Mouse (Mus musculus) natural killer cell, adult 2 months (primary cell): ENCODE measurements around the gene Abhd17b.
"Not testable (repeated sequence)": the region's sequence is repeated elsewhere in the genome, so short reads cannot be mapped to it uniquely, and the experiment has no call there.

Source experiments
- DNase-seq, 2 experiments: peaks; one replicate each; pipeline ENCODE4 v3.0.0; 2022; ENCODE audit warnings: low spot score in 2 of 2

Abhd17b gene

DNA sequence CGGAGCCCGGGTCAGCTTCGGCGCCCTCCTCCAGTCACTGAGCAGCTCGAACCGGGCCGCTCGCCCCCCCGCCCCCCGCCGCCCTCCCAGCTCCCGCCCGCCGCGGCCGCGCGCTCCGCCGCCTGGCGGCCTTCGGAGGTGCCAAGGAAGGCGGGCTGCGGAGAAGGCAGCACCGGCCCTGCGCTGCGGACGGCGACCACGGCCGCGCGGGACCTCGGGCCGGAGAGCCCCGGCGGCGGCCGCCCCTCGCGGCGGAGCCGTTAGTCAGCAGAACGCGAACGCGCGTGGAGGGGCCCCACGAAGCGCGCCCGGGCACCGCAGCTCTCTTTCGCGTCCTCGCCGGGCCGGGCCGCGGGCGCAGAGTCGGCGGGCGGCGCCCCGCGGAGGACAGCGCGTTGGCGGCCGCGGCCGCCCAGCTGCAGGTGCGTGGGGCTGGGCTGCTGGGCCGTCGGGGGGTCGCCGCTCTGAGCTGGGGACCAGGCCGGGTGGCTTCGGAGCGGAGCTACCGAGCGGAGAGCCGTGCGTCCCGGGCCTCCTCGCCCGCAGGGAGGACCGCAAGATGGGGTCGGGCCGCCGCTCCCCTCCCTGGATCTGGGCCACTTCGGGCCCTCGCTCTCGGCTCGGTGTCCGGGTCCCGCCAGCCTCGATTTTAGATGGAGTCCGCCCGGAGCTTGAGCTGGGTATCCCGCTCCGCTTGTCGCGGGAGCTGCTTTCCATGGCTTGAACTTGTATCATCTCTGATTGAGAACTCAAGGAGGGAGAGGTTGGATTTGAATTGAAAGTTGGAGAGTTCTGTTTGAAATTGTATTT, at the start of gene Abhd17b:
Gene Abhd17b, plus strand, starts transcription at position 14 of the 810 bp plus-strand sequence.
- DNase-seq, result peak; percentile 12 to 26

DNA sequence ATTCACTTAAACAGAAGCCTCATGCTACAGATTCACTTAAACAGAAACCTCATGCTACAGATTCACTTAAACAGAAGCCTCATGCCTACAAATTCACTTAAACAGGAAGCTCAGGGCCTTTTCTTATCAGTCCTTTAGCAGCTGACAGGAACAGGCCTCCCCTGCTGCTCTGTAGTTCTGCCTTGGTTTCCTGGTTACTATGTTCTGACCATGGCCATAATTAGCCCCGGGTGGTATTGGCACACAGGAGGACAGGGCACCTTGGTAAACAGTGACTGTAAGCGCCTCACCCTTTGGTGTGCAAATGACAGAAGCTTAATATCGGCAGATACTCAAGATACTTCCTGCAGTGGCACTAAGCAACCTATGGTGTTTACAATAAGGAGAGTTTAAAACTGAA, 49.1 kb upstream of the Abhd17b start:
- DNase-seq, result peak; percentile 7 to 14

DNA sequence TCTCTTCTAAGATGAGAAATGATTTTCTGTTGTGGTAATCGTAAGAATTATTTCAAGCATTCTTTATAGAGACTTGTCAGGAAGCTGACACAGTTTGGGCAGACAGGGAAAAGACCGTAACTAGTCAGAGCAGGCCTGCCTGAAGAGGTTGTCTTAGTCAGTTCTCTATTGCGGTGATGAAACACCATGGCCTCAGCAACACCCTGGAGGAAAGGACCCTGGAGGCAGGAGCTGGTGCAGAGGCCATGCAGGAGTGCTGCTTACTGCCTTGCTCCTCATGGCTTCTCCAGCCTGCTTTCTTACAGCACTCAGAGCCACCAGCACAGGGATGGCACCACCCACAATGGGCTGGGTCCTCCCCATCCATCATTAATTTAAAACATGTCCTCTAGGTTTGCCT, 47.7 kb upstream of the Abhd17b start:
- no peak for DNase-seq

DNA sequence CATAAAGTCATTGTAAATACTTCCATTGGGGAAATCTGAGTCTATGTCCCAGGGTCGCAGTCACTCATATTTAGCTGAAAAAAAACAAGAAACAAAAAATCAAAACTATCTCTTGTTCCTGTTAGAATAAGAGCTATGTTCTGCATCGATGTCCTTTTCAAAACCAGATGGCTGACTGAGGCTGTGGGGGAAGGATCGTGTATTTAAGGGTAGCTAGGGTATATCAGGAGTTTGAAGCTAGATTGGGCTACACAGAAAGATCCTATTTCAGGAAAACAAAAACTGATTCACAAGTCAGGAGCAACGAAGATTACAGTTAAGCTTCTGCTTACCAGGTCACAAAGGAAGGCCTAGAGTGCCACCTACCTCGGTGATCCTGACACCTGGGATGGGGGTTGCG, 42.7 kb upstream of the Abhd17b start:
- DNase-seq, result no peak

DNA sequence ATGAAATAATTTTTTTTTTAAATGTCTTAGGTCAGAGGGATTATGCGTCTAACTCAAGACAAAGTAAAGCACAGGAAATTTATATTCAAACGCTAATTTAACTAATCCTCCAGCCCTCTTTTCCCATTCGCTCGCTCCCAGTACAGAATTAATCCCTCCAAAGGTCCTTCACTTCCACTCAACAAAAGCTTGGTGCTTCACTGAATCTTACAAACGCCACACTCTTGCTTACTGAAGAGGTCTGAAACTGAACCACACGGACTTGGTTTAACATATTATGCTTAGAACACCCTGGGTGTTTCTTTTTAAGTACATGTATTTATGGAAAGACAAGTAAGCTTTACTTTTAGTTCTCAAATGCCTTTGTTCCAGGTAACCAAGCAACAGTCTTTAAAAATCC, 41.7 kb upstream of the Abhd17b start:
- DNase-seq, result no peak

DNA sequence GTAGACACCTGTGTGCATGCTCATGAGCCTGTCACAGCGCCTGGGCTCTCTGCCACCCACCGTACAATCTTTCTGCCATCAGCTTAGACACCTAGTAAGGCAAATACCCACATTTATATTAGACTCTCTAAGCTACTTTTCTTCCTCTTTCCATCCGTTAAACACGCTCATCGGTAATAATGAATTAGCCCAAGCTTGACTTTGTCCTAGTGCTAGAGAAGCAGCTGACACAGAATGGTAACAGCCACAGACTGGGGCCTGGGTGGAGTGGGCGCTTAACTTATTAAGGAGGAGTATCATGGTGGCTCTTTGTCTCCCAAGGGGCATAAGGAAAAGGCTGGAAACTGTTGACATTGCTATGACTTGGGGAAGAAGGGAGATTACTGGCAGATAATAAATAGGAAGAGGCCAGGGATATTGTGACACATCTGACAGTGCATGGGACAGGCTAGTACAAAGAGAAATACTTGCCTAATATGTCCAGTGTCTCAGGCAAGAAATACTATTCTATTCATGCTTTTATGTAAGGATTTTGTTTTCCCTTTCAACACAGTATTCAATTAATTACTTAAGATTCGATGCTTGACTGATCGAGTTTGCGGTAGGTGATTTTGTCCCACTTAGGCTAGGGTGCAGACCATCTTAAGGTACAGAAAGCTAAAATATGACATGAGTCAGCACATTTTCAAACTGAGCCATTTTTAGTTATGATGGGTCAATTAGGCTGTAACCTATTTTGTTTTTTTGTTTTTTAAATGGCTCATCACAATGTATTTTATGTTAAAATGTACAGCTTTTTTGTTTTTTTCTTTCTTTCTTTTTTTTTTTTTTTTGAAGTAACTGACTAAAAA, 41.0 kb upstream of the Abhd17b start:
- no peak for DNase-seq

DNA sequence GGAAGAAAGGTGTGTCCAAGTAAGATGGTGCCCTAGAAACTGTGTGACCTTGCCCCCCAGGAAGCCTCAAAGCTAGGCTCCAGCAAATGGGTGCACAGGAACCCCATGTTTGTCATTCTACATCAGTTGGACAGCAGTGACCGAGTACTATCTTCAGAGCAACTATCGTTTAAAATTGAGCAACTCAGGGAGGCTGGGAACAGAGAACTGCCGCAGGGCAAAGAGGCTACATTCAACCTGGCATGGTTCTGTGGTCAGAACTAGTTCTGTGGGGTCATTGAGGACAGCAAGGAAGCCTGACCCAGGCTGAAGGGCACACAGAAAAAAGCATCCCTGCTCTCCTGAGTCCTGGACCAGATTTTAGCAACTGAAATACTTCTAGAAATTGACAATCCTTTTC, 37.2 kb upstream of the Abhd17b start:
- no peak for DNase-seq

DNA sequence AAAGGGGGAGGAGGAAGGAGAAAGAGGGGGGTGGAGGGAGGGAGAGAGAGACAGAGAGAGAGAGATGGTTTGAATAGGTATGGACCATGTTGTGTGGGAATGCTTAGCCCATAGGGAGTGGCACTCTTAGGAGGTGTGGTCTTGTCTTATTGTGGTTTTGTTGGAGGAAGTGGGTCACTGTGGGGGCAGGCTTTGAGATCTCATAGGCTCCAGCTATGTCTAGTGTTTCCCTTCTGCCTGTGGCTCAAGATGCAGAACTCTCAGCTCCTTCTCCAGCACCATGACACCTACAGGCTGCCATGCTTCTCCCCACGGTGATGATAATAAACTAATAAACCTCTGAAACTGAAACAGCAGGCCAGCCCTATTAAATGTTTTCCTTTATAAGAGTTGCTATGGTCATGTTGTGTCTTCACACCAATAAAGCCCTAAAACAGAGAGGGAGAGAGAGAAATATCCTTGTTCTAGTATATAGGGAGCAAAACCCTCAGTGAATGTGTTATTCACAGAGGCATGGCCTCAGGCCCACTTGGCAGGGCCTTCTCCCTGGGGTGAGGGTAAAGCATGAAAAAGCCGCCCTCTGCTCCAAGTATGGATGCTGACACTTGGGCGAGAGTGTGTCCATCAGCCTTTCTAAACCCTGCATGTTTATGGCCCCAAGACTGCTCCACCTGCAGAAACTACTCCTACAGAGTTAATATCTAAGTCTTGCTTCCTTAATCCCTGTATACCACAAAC, 29.4 kb upstream of the Abhd17b start:
- DNase-seq, result peak in 1 of 2 experiments; percentile 26

DNA sequence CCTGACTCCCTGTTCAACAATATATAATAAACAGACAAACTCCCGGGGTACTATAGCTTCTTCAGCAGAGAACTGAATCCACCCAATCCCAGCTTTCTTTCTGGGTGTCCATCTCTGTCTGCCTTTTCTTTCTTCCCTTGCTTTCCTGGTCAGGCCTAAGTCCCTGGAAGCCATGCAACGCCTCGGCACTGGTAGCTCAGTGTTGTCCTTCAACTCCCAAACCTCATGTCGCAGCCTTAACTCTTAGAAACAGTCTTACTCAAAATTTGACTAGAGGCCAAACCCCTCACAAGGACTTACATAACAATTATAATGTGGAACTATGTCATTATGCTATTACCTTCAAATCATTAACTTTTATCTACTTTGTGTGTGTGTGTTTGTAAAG, 28.8 kb upstream of the Abhd17b start:
- DNase-seq, result no peak

DNA sequence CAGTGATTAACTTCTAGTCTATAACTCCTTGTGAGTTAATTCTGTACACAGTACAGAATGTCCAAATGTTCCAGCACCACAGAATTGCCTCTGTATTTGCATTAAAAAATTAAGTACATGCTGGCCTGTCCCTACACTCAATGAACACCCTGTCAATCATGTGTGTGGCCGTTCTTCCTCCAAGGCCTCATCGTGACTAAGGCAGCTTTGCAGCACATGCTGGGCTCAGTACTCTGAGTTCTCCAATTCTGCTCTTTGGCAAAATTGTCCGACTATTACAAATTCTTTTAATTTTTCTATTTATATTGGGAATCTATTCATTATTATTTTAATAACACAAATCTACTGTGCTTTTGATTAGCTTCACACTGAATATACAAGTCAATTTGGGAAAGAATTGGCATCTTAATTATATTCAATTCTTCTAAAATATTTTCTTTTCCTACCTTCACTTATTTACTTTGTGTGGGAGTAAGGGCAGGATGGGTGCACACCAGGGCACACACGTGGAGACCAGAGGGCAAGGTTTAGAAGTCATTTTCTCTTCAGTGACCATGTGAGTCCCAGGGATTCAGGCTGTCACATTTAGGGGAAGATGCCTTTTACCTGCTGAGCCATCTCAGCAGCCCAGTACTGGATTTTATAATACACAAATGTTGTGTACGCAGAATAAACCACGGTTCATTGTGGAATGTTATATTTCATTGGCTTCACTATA, 26.6 kb upstream of the Abhd17b start:
- no peak for DNase-seq

DNA sequence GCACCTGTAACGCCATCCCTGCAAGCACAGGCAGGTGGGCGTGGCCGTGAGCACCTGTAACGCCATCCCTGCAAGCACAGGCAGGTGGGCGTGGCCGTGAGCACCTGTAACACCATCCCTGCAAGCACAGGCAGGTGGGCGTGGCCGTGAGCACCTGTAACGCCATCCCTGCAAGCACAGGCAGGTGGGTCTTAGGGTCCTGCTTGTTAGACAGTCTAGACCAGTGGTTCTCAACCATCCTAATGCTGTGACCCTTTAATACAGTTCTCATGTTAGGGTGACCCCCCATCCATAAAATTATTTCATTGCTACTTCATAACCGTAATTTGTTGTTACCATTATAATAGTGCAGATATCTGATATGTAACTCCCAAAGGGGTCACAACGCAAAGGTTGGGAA, 24.5 kb upstream of the Abhd17b start:
- not testable (repeated sequence) for DNase-seq

DNA sequence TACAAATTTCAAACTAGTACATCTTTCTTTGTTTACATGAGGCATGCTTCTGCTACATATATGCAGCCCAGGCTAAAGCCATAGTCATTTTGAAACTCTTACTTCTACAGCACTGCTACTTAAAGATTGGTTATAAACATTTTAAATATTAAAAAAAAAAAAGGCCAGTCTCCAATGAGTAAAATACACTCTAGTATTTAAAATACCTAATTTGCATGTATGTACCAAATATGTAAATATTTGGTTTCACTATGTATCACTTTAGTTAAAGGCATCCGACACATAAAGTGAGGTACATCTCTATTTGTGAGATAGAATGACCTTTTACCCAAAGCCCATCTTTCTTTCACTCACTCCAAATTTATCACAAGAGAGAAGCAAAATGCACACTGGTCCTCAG, 24.0 kb upstream of the Abhd17b start:
- DNase-seq, result no peak

DNA sequence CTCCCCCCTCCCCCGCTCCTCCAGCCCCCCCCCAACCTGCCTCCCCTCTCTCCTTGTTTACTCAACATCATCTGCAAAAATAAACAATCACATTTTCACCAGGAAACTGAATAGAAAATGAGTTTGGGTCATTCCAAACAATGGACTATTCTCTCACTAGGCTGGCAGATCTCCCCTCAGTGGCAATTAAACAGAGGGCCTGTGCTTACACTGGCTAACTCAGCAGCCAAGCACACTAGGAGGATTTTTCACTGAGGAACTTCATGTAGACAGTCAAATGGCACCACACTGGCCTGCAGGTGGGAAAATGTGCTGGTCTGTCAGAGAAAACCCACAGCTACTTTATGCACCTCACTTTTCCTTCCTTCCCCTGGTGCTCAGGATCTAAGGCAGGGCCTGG, 23.5 kb upstream of the Abhd17b start:
- no peak for DNase-seq

DNA sequence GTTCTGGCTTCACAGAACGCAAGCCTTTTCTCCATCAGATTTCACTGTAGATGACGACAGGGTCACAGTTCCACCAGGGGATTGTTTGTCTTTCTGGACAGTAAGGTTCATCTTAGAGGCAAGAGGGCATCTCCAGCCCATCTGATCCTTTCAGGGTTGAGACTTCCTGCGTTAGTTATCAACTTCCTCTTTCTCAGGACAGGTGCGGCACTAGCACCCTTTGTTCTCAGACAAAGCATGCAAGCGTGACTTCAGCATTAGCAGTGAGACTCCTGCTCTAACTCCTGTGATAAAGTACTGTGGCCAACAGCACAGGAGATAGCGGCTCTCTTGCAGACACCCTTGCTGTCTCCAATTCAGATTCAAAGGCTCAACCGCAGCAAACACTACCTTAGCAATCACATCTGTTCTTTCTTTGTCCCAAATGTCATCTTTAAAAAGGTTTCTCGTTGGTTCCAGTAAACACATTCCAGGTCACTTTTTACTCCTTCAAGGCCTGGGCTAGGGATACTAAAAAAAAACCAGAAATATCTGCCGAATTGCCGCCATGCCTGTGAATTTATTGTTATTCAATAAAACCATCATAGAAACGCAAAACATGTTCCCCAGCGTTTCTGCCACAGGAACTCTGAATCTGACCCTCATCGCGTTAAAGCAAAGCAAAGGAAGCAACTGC, 22.2 kb upstream of the Abhd17b start:
- DNase-seq, result peak; percentile 45 to 73

DNA sequence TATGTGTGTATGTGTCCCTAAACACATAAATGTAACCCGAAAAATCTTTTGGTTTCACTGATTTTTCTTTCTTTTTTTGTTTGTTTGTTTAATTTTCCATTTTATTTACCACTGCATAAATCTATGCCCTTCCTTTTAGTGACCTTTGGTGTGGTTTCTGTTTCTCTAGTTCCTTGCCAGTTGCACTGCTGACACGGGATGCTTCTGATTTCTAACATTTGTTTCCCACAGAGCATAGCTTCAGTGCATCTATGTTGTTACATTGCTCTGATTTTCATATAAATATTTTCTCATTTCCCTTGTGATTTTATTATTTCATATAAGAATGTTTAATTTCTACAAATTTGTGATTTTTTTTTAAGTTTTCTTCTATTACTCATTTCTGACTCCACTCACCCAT, 17.6 kb upstream of the Abhd17b start:
- no peak for DNase-seq

DNA sequence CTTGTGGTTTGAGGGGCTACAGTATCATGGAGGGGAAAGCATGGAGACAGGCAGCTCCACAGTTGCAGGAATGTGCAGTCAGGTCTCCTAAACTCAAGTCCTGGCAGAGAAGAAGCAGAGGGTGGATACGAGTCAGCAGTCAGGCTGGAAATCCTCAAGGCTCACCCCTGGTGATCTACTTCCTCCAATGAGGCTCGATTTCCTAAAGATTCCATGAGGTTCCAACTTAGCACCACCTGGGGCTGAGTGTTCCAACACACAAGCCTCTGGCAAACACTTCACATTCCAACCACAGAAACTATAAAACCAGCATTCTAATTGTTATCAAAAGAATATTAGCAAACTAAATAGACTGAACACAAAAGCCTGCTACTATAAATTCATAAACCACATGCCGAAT, 16.1 kb upstream of the Abhd17b start:
- no peak for DNase-seq

DNA sequence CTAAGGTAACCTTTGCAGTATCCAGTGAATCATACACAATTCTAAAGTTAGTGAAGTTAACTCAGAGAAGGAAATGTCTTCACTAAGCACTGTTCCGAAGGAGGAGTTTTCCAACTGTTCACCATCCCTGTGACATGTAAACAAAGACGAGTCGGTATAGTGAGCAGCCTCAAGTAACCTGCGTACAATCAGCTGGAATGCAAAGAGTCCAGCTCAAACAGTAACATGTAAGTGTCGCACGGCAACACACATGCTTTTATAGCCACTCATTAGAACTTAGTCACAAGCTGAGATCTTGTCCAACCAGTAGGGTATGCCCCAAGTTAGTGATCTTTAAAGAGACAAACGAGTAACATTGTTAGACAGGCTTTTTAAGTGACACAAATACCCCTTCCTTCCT, 15.3 kb upstream of the Abhd17b start:
- no peak for DNase-seq

DNA sequence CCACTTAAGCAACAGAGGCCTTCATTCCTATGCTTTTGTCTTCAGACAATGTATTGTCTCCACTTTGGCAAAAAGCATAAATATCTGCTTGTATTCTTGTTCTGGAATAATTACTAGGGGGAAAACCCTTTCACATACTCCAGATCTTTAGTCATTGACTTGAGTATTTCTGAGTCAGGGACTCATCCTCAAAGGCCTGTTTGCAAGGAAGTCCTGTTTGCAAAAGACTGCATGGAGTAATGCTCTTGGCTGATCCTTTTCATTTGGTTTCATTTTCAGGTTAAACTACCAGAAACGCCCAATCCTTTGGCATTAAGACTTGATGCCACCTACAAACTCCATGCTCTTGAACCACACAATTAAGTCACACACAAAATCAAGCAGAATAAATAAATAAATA, 9.1 kb upstream of the Abhd17b start:
- no peak for DNase-seq

DNA sequence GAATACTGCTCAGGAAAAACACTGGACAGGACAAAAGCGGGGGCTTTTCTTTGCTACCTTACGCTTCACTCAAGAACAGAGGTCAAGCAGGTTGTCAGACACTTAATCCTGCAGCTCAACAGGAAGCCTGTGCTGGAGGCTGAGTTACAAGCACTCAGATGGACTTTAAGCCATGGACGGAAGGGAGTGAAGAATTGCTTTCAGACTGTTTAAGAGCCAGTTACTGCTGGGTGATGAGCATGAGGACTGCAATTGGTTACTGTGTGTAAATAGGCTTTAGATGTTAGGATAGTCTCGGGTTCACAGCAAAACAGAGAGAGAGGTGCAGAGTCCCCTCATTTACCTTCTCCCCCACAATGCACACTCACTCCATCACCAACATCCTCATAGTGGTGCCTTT, 7.7 kb upstream of the Abhd17b start:
- DNase-seq, result no peak

DNA sequence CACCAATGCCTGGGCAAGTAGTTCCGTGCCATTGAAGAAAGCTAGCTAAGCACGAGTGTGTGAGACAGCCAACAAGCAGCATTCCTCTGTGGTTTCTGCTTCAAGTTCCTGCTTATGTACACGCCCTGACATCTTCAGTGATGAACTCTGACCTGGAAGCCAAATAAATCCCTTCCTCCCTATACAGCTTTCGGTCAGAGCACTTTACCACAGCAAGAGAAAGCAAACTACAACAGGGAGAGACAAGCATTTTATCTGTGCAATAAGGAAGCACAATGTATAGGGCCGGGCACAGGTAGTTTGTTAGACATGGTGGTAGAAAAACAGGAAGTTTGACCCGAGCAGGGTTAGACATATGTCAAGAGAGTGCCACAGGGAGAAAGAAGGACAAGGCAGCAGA, 6.8 kb upstream of the Abhd17b start:
- peak in 1 of 2 experiments; percentile 40 for DNase-seq

DNA sequence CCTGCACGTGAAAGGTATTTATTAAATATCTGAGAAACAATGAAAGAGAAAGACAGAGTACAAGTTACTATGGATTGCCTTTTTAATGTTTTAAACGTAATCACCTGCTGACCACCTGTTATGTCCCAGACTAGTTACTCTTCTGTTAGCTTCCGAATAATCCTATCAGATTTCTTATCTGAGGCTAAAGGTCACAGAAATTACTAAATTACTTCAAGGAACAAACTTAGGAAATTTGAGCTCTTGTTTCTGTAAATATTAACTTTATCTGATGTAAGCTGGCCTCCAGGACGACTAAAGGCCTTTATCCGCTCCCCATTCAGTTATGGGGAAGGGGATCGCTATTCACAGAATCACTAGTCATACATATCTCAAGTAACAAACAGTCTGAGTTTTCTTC, 1.3 kb upstream of the Abhd17b start:
- DNase-seq, result no peak
